Mouse (Mus musculus) forebrain, embryonic 10.5 days (tissue): ENCODE measurements around the gene Lonrf3. TPM values are rescaled to one million over a fixed set of nuclear protein-coding genes. Genes with fewer than 3 reads are reported as not detected.

Experiments used
- DNase-seq: peaks from one replicate; pipeline ENCODE4 v3.0.0-alpha.2; 2017; ENCODE audit warnings: low spot score; ENCODE audit errors: extremely low spot score
- H3K27ac ChIP-seq: fragments of 300-500 bp; sonication (generic); 2 replicates; pipeline ENCODE4 v1.5.1; 2016; ENCODE audit warnings: mild to moderate bottlenecking
- H3K27me3 ChIP-seq: fragments of 300-500 bp; sonication (generic); 2 replicates; pipeline ENCODE4 v1.6.1; 2016; ENCODE audit warnings: mild to moderate bottlenecking; ENCODE audit not compliant: poor library complexity, severe bottlenecking
- H3K36me3 ChIP-seq: fragments of 300-500 bp; sonication (generic); replicated peaks from 2 replicates; pipeline ENCODE4 v1.6.1; 2016; ENCODE audit warnings: mild to moderate bottlenecking, moderate library complexity
- H3K4me1 ChIP-seq: fragments of 300-500 bp; sonication (generic); 2 replicates; pipeline ENCODE4 v1.6.1; 2016
- H3K4me3 ChIP-seq: fragments of 300-500 bp; sonication (generic); 2 replicates; pipeline ENCODE4 v1.5.1; 2016; ENCODE audit warnings: mild to moderate bottlenecking, moderate library complexity
- H3K9me3 ChIP-seq: fragments of 300-500 bp; sonication (generic); 2 replicates; pipeline ENCODE4 v1.6.1; 2016; ENCODE audit warnings: mild to moderate bottlenecking, moderate library complexity
- WGBS: fragments of 180-500 bp; shearing (Covaris S2); methylation state at CpG from one replicate; pipeline ENCODE4 v1.1.7; 2016; 5-methylcytosine and 5-hydroxymethylcytosine counted together
- polyA plus RNA-seq: library from polyadenylated mRNA; unstranded; fragments of >200 nt; fragmentation: Nextera tagmentation; extraction: Ambion mirVana; gene quantifications from 2 replicates; pipeline ENCODE4 v1.2.1, GENCODE M21; 2016

Lonrf3 gene
- 0.53 and 0.93 TPM in 2 replicates for polyA plus RNA-seq

DNA sequence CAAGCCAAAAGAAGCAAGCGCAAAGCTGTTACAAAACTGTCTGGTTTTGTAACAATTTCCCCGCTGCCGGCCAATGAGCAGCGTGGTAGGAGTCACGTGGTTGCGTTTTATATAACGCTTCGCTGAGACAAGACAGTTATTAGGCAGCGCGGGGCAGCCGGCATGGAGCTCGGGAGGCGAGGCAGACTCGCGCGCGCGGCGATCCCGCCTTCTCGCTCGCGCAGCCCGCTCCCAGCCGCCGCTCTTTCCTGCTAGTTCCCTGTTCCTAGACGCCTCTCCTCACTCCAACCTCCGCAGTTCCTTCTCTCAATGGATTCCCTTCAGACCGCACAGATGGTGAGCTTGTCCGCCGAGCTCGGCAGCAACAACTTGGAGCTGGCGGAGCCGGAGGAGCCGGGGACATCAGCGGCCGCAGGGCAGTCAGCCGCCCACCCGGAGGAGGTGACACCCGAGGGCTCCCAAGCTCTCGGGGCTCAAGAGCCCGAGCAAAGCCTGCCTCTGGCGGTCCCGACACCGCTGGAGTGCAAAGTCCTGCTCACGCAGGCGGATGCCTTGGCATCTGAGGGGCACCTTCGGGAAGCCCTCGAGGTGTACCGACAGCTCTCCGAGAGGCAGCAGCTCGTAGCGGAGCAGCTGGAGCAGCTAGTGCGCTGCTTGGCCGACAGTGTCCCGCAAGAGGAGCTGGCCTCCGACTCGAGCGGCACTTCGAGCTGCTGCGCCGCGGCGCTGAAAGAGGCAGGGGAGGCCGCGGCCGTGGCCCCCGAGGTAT is at the start of gene Lonrf3:
TSS of gene Lonrf3 (plus strand) at position 83 of the 769 bp plus-strand sequence.
- H3K4me3 ChIP-seq: peak within 1 kb of the TSS; percentile 56
- H3K4me1 ChIP-seq: peaks cover 18% of the 10 kb centered on the region; the same call in 1 of the 2 replicates
- no peaks in the 10 kb centered on the region for H3K36me3 ChIP-seq
- peaks cover 62% of the 10 kb centered on the region for H3K27me3 ChIP-seq
- DNase-seq: peak; percentile 42
- WGBS: 19% methylated on average over 68 of the region's 68 CpGs
- H3K9me3 ChIP-seq: 0 out of 2 replicates have a peak, but pooled peaks cover 6% of the 10 kb centered on the region
- H3K27ac ChIP-seq: peak within 1 kb of the TSS; percentile 60; the same call in 1 of the 2 replicates

GRCm38 (mm10) chrX:36278750-36279149 is 49.4 kb upstream of the Lonrf3 start:
- DNase-seq: no peak
- WGBS: 35% methylated on average over 1 of the region's 1 CpGs
- Histone ChIP-seq H3K27ac (no peak overlapping the region), H3K36me3 (no peaks in the 10 kb centered on the region), H3K9me3 (no peaks in the 10 kb centered on the region), H3K27me3 (no peaks in the 10 kb centered on the region), H3K4me1 (no peaks in the 10 kb centered on the region), H3K4me3 (no peak overlapping the region)

DNA sequence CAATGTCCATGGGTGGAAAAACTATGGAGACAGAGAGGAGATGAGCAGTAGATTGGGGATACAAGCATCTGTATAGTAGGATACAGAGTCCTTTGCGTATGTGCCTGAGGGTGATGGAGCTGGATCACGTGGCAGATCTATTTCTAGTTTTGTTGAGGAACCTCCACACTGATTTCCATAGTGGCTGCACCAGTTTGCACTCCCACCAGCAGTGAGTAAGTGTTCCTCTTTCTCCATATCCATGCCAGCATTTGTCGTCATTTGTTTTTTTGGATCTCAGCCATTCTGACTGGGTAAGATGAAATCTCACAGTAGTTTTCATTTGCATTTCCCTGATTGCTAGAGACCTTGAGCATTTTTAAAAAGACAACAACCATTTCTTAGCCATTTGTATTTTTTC is 16.7 kb upstream of the Lonrf3 start:
- WGBS: 75% methylated on average over 3 of the region's 3 CpGs
- Histone ChIP-seq H3K4me1 (no peaks in the 10 kb centered on the region), H3K4me3 (no peak overlapping the region), H3K9me3 (no peaks in the 10 kb centered on the region), H3K36me3 (no peaks in the 10 kb centered on the region), H3K27me3 (no peaks in the 10 kb centered on the region), H3K27ac (no peak overlapping the region)
- no peak for DNase-seq

DNA sequence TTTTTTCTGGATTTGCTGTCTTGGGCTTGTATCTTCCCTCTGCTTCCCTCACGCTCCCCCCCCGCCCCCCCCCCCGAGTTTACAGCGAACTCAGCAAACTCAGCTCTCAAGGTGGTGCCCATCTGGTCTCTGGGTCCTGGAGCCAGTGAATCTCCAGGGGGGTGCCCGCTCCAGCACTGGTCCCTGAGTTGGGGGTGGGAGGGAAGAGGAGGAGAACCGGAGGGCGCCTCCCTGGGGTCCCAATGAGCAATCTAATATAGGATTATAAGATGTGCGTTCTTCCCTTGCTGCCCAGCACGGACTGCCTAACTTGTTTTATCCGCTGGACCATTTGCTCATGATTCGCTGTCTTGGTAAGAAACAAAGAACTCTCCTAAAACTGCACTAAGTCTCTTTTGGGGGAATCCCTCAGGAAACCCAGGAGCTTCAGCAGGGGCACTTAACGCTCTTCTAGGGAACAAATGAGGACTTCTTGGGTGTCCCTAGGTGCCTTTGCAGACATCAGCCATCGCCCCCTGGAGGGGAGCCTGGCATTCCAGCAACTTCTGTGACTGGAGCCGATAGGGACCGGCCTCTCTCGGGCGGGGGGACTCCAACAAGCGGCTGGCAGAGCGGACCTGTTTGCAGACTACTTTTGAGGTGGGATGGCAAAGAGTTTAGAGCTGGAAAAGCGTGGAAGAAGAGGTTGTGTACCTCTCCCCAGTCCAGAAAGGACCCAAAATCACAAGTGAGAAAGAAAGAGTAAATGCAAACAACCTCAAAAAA is 480 bp upstream of the Lonrf3 start:
- peaks cover 18% of the 10 kb centered on the region; the same call in 1 of the 2 replicates for H3K4me1 ChIP-seq
- no peaks in the 10 kb centered on the region for H3K36me3 ChIP-seq
- H3K9me3 ChIP-seq: 0 out of 2 replicates have a peak, but pooled peaks cover 6% of the 10 kb centered on the region
- peaks cover 62% of the 10 kb centered on the region for H3K27me3 ChIP-seq
- WGBS: 16% methylated on average over 17 of the region's 20 CpGs
- DNase-seq: peak; percentile 28
- H3K27ac ChIP-seq: no peak overlapping the region
- H3K4me3 ChIP-seq: peak overlapping the region; percentile 56

GRCm38 (mm10) chrX:36329040-36329649 is 992 bp downstream of the Lonrf3 start:
- H3K36me3 ChIP-seq: no peaks in the 10 kb centered on the region
- H3K27me3 ChIP-seq: peaks cover 62% of the 10 kb centered on the region
- peak; percentile 15 for DNase-seq
- H3K9me3 ChIP-seq: 0 out of 2 replicates have a peak, but pooled peaks cover 6% of the 10 kb centered on the region
- WGBS: 17% methylated on average over 50 of the region's 66 CpGs
- peaks cover 18% of the 10 kb centered on the region; the same call in 1 of the 2 replicates for H3K4me1 ChIP-seq
- peak overlapping the region; percentile 56 for H3K4me3 ChIP-seq
- peak overlapping the region; percentile 60; the same call in 1 of the 2 replicates for H3K27ac ChIP-seq

GRCm38 (mm10) chrX:36329849-36330411 is 1.8 kb downstream of the Lonrf3 start:
- H3K27ac ChIP-seq: 0 out of 2 replicates have a peak overlapping the region, but pooled peaks have one; percentile 44
- peaks cover 62% of the 10 kb centered on the region for H3K27me3 ChIP-seq
- DNase-seq: peak; percentile 20
- peaks cover 18% of the 10 kb centered on the region; the same call in 1 of the 2 replicates for H3K4me1 ChIP-seq
- H3K4me3 ChIP-seq: peak overlapping the region; percentile 56
- H3K9me3 ChIP-seq: 0 out of 2 replicates have a peak, but pooled peaks cover 6% of the 10 kb centered on the region
- H3K36me3 ChIP-seq: no peaks in the 10 kb centered on the region
- WGBS: 25% methylated on average over 36 of the region's 44 CpGs

- WGBS: 74% methylated on average over 3 of the region's 3 CpGs
- Histone ChIP-seq H3K9me3 (no peaks in the 10 kb centered on the region), H3K4me3 (no peak overlapping the region), H3K27ac (no peak overlapping the region), H3K4me1 (no peaks in the 10 kb centered on the region), H3K36me3 (no peaks in the 10 kb centered on the region), H3K27me3 (no peaks in the 10 kb centered on the region)
- no peak for DNase-seq
Measured at GRCm38 (mm10) chrX:36352446-36352845, 24.3 kb downstream of the Lonrf3 start.

DNA sequence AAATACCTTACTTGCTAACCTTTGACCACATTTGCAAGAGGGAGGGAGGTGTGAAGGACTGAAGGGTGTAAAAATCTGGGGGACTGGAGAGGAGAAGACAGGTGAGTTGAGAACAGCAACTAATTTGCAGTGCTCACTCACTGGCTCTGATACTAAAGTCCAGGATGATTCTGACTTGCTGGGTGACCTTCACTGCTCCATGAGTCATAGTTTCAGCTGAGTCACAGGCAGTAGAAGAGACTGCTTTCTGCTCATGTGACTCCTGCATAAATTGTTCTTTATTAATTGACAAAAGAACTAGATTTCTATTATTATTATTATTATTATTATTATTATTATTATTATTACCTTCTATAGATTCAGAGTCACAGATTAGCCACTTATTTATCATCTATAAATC is 57.2 kb downstream of the Lonrf3 start:
- Histone ChIP-seq H3K36me3 (no peaks in the 10 kb centered on the region), H3K27me3 (no peaks in the 10 kb centered on the region), H3K4me3 (no peak overlapping the region), H3K9me3 (no peaks in the 10 kb centered on the region), H3K4me1 (no peaks in the 10 kb centered on the region), H3K27ac (no peak overlapping the region)
- DNase-seq: no peak

- no peaks in the 10 kb centered on the region for H3K36me3 ChIP-seq
- H3K27me3 ChIP-seq: no peaks in the 10 kb centered on the region
- no peak overlapping the region for H3K4me3 ChIP-seq
- no peaks in the 10 kb centered on the region for H3K4me1 ChIP-seq
- no peak overlapping the region for H3K27ac ChIP-seq
- 69% methylated on average over 3 of the region's 3 CpGs for WGBS
- DNase-seq: no peak
- no peaks in the 10 kb centered on the region for H3K9me3 ChIP-seq
Measured at GRCm38 (mm10) chrX:36389971-36390370, 61.8 kb downstream of the Lonrf3 start.

DNA sequence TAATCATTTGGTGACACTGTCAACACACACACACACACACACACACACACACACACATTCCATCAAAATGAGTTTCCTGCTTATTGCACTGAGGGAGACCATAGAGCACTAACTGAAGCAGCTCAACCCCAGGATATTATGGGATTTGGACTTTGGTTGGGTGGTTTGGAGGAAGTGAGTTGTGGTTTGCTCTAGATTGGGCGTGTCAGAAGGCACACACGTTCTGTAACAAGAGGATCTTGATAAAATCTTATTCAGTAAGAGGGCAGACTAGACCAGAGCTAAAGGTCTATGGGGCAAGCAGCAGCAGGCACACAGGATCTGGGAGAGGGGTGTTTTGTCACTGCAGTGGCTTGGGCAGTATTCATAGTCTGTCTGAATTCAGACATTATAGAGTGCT is 62.4 kb downstream of the Lonrf3 start:
- Histone ChIP-seq H3K27ac (no peak overlapping the region), H3K9me3 (no peaks in the 10 kb centered on the region), H3K36me3 (no peaks in the 10 kb centered on the region), H3K4me3 (no peak overlapping the region), H3K4me1 (no peaks in the 10 kb centered on the region), H3K27me3 (no peaks in the 10 kb centered on the region)
- no peak for DNase-seq
- WGBS: 83% methylated on average over 2 of the region's 2 CpGs

- Histone ChIP-seq H3K27ac (no peak overlapping the region), H3K4me3 (no peak overlapping the region), H3K9me3 (no peaks in the 10 kb centered on the region), H3K4me1 (no peaks in the 10 kb centered on the region), H3K36me3 (no peaks in the 10 kb centered on the region), H3K27me3 (no peaks in the 10 kb centered on the region)
- DNase-seq: no peak
- 79% methylated on average over 6 of the region's 6 CpGs for WGBS
Measured at GRCm38 (mm10) chrX:36392672-36393071, 64.5 kb downstream of the Lonrf3 start.

DNA sequence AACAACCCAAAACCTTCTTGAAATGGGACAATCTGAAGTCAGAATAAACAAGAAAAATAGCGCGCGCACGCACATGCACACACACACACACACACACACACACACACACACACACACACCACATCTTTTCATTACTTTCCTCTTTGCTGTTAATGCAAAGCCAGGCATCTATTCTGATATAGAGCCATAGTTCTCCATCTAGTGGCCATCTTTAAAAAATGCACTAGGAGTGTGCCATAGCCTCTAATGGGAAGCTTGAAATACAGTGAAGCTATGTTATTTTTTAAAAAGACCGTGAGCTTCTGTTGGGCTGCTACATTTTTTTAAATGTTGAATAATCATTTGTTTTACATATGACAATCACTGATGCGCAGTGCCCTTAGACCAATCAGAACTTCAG is 65.1 kb downstream of the Lonrf3 start:
- Histone ChIP-seq H3K27me3 (no peaks in the 10 kb centered on the region), H3K36me3 (no peaks in the 10 kb centered on the region), H3K4me1 (no peaks in the 10 kb centered on the region), H3K4me3 (no peak overlapping the region), H3K27ac (no peak overlapping the region), H3K9me3 (no peaks in the 10 kb centered on the region)
- no peak for DNase-seq
- 56% methylated on average over 6 of the region's 6 CpGs for WGBS
